Mouse (Mus musculus): Measurements from ENCODE around the gene Gm33543. TPM values are rescaled to one million over a fixed set of nuclear protein-coding genes. Genes with fewer than 3 reads are reported as not detected.

The Gm33543 gene
- polyA plus RNA-seq, 1 experiment from 2014 or later = not detected

Other genes starting within 250 kb of the Gm33543 start
- gene Anapc15-ps, start 169.5 kb downstream of the Gm33543 start, polyA plus RNA-seq (2015; fragmentation: Nextera tagmentation; extraction: Ambion mirVana) = not detected in 2 replicates
- gene Eea1, start 97.7 kb upstream of the Gm33543 start, polyA plus RNA-seq (2015; fragmentation: Nextera tagmentation; extraction: Ambion mirVana) = 20.7 and 24.4 TPM in 2 replicates

Data from limb, embryonic 15.5 days (tissue).